Mouse (Mus musculus): ENCODE data around the gene Tpm1.

Gene Tpm1

DNA sequence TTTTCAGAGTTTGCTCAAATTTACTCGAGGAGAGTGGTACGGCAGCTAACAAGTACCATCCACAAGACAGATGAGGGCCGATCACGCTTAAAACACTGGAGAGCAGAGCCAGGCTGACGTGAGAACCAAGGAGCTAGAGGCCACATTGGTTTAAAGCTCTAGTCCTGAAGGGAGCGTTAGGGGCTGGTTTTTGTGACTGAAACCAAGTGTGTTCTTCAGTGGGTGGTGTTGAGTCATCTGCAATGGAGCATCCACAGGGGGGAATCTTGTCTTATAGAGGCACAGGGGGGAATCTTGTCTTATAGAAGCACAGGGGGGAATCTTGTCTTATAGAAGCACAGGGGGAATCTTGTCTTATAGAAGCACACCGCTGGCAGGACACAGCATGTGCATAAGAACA is 22.3 kb downstream of the Tpm1 start:
- DNase-seq (ENCODE audit: low read depth, low spot score) = no peak

DNA sequence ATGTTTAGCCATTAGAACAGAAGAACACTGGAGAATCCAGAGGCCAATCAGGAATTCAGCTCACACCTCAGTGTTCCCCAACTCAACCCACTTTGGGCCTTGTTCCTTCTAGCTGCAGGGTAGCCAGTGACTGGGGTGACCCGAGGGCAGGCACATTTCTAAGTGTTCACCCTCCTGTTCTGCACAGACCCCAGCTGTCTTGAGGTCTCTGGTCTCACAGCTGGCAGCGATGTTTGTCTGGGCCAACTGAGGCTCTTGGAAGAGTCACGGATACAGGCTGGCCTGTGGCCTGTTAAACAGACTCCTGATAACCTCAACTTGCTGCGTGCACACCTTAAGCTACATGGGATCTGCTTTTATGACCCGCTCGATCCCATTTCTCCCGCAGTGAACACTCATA is 23.1 kb downstream of the Tpm1 start:
- no peak for DNase-seq (ENCODE audit: low read depth, low spot score)

- peak; percentile 82 for DNase-seq (ENCODE audit: low read depth, low spot score)
Measured at GRCm38 (mm10) chr9:67024889-67025692, 24.1 kb downstream of the Tpm1 start.

DNA sequence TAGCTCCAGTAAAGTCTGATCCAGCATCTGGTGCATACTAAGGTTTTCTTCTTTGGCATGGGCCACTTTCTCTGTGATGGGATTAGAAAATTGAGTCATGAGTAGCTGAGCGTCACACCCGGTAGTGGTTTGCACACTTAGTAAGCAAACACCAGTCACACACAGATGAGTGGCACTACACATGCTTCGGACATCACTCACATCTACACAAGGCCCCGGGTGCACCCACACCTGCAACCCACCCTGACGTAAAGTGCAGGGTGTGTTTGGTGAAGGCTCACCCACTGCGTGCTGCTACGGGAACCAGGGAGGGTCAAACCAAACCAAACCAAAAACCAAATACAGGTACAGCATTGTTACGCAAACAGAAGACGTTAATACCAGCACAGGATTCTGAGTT is 25.8 kb downstream of the Tpm1 start:
- DNase-seq (ENCODE audit: low read depth, low spot score) = no peak

DNA sequence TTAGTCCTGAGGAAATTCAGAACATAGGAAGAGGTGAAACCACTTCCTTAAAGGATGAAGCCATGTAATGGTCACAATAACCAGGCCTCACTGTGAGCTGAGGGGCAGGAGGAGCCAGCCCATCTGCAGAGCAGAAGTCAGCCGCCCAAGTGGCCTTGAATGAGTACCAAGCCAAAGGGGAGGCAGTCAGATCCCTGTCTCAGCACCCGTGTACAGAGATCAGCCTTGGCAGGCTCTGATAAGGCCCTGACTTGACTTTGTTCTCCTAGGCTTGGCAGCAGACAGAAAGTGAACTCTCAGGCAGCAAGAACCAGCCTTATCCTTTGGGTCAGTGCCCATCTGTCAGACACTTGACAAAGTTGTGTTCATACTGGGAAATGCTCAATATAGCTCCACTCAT is 29.1 kb downstream of the Tpm1 start:
- DNase-seq (ENCODE audit: low read depth, low spot score) = peak; percentile 32

DNA sequence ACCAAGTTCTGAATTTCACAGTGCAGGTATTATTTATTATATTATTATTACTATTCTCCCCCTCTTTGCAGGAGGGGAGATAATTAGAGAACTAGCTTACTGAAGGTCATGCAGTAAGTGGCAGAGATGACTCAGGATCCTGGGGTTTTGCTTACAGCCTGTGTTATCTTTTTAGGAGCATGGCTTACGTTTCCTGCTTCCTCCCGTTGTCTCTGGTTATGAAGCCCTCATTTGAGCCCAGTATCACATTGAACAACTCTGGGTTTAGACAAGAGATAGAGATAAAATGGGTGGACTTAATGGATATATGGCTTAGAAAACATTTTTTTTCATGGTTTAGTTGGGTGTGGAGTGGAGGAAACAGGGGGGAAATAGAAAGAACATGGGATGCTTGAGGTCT is 35.7 kb downstream of the Tpm1 start:
- no peak for DNase-seq (ENCODE audit: low read depth, low spot score)

DNA sequence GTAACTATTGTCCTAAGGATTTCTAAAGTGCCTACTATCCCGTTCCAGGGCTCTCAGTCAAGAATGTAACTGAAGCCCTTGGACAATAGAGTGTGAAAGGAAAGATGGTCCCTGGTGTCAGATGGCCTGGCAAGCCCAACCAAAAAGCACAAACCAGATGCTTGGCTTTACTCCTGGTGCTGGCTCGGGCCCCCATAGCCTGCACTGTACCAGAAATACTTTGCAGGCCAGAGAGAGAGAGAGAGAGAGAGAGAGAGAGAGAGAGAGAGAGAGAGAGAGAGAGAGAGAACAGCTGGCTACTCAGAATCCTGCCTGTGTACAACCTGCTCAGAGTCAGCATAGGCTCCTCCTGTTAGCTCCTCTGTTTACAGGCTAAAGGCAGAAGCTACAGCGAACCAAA is 36.7 kb downstream of the Tpm1 start:
- DNase-seq (ENCODE audit: low read depth, low spot score) = peak; percentile 85

GRCm38 (mm10) chr9:67011483-67011882 is 37.7 kb downstream of the Tpm1 start:
- DNase-seq (ENCODE audit: low read depth, low spot score) = no peak

DNA sequence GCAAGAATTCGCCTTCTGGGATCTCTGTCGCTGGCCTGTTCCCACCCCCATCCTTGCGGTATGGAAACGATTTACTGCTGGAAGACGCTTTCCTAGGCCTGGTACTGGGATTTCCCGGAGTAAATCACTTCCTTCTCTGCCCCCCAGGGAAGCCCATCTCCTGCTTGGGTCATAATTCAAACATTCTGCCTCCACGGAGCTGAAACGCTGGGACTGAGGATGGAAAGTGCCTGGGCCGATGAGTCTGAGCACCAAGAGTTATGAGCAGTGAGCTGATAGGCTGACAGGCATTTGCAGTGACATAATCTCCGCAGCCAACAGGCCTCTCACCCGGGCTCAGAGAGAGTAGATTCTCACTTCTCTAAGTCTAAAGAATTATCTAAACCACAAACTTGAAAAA is 40.4 kb downstream of the Tpm1 start:
- peak; percentile 60 for DNase-seq (ENCODE audit: low read depth, low spot score)

- DNase-seq (ENCODE audit: low read depth, low spot score) = no peak
Measured at GRCm38 (mm10) chr9:67006376-67006775, 42.8 kb downstream of the Tpm1 start.

DNA sequence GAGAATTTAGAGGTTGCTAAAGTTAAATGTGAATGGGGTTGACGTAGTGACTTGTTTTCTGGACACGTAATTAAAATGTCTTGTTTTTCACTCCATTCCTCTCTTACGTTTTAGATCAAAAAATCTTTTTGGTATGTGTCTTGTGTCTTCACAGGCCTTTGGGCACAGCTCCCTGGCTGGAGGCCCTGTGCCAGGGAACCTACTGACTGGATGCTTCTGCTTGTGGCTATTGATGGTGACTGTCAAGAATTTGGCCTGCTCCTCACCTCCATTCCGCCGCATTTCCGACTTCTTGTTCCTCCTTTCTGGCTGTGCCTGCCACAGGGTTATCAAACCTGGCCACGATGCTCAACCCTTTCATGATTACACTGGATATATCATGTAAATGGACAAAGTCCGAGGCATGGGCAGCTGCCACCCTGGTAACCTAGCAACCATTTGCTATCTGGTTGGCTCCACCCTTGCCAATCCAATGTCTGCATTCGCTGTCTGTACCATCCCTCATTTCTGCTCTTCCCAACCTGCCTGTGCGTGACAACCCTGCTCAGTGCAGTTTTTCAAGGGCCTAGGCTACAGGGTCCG is 44.0 kb downstream of the Tpm1 start:
- no peak for DNase-seq (ENCODE audit: low read depth, low spot score)

DNA sequence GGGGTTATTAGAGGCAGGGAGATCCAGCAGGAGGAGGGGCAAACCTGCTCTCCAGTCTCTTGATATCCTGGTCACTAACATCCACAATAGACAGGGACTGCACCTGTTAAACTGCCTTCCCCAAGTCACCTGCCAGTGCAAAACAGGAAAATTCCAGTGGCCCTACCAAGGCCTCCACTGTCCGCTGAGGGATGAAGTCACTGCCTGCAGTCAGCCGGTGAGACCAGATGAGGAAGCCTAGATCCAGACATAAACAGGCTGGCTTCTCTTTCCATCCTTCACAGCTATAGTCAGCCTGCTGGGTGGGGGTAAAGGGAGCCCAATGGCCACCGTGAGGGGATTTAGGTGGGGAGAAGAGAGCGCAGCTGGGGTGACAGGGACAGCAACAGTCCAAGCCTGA is 45.5 kb downstream of the Tpm1 start:
- DNase-seq (ENCODE audit: low read depth, low spot score) = no peak

- DNase-seq (ENCODE audit: low read depth, low spot score) = peak; percentile 67
Measured at GRCm38 (mm10) chr9:67003156-67003555, 46.0 kb downstream of the Tpm1 start.

- DNase-seq (ENCODE audit: low read depth, low spot score) = no peak
Measured at GRCm38 (mm10) chr9:67001506-67001905, 47.7 kb downstream of the Tpm1 start.

DNA sequence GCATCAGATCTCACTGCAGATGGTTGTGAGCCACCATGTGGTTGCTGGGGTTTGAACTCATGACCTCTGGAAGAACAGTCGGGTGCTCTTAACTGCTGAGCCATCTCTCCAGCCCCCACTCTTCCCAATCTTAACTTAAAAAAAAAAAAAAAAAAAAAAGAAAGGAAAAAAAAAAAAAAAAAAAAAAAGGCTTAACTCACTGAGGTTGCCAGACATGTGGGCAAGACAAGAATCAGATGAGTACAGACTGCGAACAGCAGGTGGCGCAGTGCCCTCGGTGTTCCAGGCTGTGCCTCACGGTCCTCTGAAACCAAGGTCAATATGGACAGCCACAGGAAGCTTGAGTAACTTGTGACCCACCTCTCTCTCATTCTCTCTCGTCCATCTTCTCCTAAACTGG is 48.2 kb downstream of the Tpm1 start:
- DNase-seq (ENCODE audit: low read depth, low spot score) = peak; percentile 97

- DNase-seq (ENCODE audit: low read depth, low spot score) = no peak
Measured at GRCm38 (mm10) chr9:66999698-67000097, 49.5 kb downstream of the Tpm1 start.

DNA sequence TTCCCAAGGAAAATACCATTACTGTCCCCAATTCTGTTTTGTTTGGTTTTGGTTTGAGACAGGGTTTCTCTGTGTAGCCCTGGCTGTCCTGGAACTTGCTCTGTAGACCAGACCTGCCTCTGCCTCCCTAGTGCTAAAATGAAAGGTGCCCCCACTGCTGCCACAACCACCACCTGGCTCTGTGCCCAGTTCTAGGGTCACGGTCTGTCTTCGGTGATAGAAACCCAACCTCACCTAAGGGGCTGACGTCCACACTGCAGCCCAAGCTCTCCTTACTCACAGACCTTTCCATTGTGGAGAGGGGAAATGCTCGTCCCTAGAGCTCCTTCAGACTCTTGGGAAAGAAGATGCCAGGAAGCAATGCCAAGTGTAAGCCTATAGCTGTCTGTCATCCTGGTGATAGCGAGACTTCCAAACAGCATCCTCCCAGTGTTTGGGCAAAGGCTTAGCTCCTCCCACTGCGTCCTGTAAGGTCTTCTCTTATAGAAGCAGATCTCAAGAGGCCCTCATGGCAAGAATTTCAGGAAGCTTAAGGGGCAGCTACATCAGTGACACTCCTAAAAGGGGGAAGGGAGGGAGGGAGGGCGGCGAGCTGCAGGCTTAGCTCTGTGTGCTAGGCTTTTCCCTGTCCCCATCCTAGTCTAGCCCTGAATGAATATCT is 57.3 kb downstream of the Tpm1 start:
- no peak for DNase-seq (ENCODE audit: low read depth, low spot score)

GRCm38 (mm10) chr9:66991021-66991749 is 58.0 kb downstream of the Tpm1 start:
- DNase-seq (ENCODE audit: low read depth, low spot score) = peak; percentile 59

DNA sequence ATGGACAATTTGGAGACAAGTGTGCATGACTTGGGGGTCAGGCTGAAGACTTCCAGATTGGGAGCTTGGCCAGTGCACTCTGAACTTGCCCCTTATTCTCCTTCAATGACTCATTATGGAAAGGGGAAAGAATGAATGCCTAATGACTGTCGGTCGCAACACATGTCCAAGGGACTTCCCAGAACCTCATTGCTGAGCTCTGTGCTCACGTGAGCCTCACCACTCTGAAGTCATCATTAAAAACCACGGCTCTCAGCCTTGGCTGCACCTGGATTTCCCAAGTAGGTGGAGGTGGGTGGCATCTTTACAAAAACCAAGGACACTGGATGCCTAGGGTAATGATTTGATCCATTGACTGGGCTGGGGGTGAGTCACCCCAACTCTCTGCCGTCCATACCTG is 59.2 kb downstream of the Tpm1 start:
- peak; percentile 80 for DNase-seq (ENCODE audit: low read depth, low spot score)

- peak; percentile 83 for DNase-seq (ENCODE audit: low read depth, low spot score)
Measured at GRCm38 (mm10) chr9:66989581-66989980, 59.6 kb downstream of the Tpm1 start.

DNA sequence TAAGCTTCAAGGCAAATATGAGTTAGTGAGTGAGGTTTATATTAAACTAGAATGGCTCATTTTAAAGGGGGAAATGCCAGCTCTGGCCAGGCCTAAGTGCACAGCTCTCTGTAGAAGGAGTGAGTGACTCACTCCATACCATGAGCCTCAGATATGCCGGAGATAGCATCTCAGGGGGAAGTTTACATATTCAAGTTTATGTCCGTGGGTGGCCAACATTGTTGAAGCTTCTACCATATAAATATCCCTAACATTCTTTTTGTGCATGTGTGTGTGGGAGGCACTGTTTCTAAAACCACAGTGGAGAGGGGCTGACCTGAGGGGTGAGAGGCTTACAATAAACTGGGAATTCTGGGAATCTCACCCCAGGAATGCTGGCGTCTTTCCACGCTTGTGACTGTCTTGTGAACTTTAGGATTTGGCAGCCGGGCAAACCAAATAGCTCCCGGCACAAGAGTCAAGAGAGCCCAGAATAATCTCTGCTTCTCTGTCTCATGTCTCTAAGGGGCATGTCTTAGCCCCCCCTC is 60.3 kb downstream of the Tpm1 start:
- DNase-seq (ENCODE audit: low read depth, low spot score) = peak; percentile 98
